Mouse (Mus musculus) forebrain, embryonic 15.5 days (tissue): Measurements from ENCODE around the gene Pfkfb3. TPM values are rescaled to one million over a fixed set of nuclear protein-coding genes. Genes with fewer than 3 reads are reported as not detected.

Experiments
- ATAC-seq: fragments of 200-750 bp; cut with Nextera tagmentation; replicated peaks from 2 replicates; pipeline ENCODE4 v1.8.0; 2017; ENCODE audit warnings: mild to moderate bottlenecking, moderate TSS enrichment, moderate library complexity
- H3K27ac ChIP-seq: fragments of 300-500 bp; sonication (generic); replicated peaks from 2 replicates; pipeline ENCODE4 v1.5.1; 2015; ENCODE audit warnings: mild to moderate bottlenecking, inconsistent platforms
- H3K27me3 ChIP-seq: fragments of 300-500 bp; sonication (generic); 2 replicates; pipeline ENCODE4 v1.6.1; 2015; ENCODE audit warnings: inconsistent platforms
- H3K36me3 ChIP-seq: fragments of 300-500 bp; sonication (generic); 2 replicates; pipeline ENCODE4 v1.6.1; 2015; ENCODE audit warnings: mild to moderate bottlenecking, inconsistent platforms
- H3K4me1 ChIP-seq: fragments of 300-500 bp; sonication (generic); 2 replicates; pipeline ENCODE4 v1.6.1; 2015; ENCODE audit warnings: inconsistent platforms
- H3K4me2 ChIP-seq: fragments of 300-500 bp; sonication (generic); replicated peaks from 2 replicates; pipeline ENCODE4 v1.6.1; 2015; ENCODE audit warnings: mild to moderate bottlenecking, inconsistent platforms
- H3K4me3 ChIP-seq: fragments of 300-500 bp; sonication (generic); 2 replicates; pipeline ENCODE4 v1.5.1; 2015; ENCODE audit warnings: mild to moderate bottlenecking, inconsistent platforms
- H3K9ac ChIP-seq: fragments of 300-500 bp; sonication (generic); replicated peaks from 2 replicates; pipeline ENCODE4 v1.6.1; 2015; ENCODE audit warnings: mild to moderate bottlenecking, inconsistent platforms
- H3K9me3 ChIP-seq: fragments of 300-500 bp; sonication (generic); 2 replicates; pipeline ENCODE4 v1.6.1; 2016; ENCODE audit warnings: inconsistent platforms
- WGBS: fragments of 180-500 bp; shearing (Covaris S2); methylation state at CpG from one replicate; pipeline ENCODE4 v1.1.7; 2015; ENCODE audit warnings: mixed read lengths; 5-methylcytosine and 5-hydroxymethylcytosine counted together
- polyA plus RNA-seq: library from polyadenylated mRNA; unstranded; fragments of >200 nt; fragmentation: Nextera tagmentation; extraction: Ambion mirVana; gene quantifications from 2 replicates; pipeline ENCODE4 v1.2.1, GENCODE M21; 2015

Pfkfb3 gene
- polyA plus RNA-seq, 1 experiment from 2014 or later: 33.5 TPM

GRCm38 (mm10) chr2:11422384-11422783, 131.5 kb downstream of the Pfkfb3 start:
- no peaks in the 10 kb centered on the region for H3K27me3 ChIP-seq
- H3K4me1 ChIP-seq: no peaks in the 10 kb centered on the region
- 86% methylated on average over 3 of the region's 3 CpGs for WGBS
- no peak overlapping the region for H3K9ac ChIP-seq
- no peaks in the 10 kb centered on the region for H3K9me3 ChIP-seq
- H3K4me3 ChIP-seq: no peak overlapping the region
- no peaks in the 10 kb centered on the region for H3K36me3 ChIP-seq
- no peak for ATAC-seq
- no peak overlapping the region for H3K27ac ChIP-seq
- no peak overlapping the region for H3K4me2 ChIP-seq

Other genes starting within 250 kb of the Pfkfb3 start
- 139 and 140 TPM in 2 replicates for gene Rbm17, start 50.1 kb upstream of the Pfkfb3 start, polyA plus RNA-seq
- not detected in 2 replicates for gene Gm17490, start 72.2 kb upstream of the Pfkfb3 start, polyA plus RNA-seq
- gene Il2ra, start 88.7 kb upstream of the Pfkfb3 start, polyA plus RNA-seq: not detected in 2 replicates
- gene Il15ra, start 151.2 kb upstream of the Pfkfb3 start, polyA plus RNA-seq: 0.74 and 0.86 TPM in 2 replicates
- gene Fbh1, start 223.5 kb upstream of the Pfkfb3 start, polyA plus RNA-seq: 124 and 128 TPM in 2 replicates
- 43.3 and 48.3 TPM in 2 replicates for gene Ankrd16, start 223.8 kb upstream of the Pfkfb3 start, polyA plus RNA-seq